Mouse (Mus musculus) spleen, adult 2 months (tissue): ENCODE measurements around the gene Wnt11.

ENCODE experiments used
- CTCF ChIP-seq: fragments of 200-500 bp; IDR thresholded peaks from 2 replicates; pipeline ENCODE4 v1.5.1; 2011; ENCODE audit warnings: mild to moderate bottlenecking, inconsistent platforms; ENCODE audit not compliant: insufficient read depth, insufficient read length, insufficient replicate concordance; ENCODE audit errors: extremely low read depth
- POLR2A ChIP-seq: fragments of 200-500 bp; IDR thresholded peaks from 2 replicates; pipeline ENCODE4 v1.6.1; 2011; ENCODE audit warnings: low read depth, low read length, inconsistent platforms

- no peak for TF ChIP-seq POLR2A
- no peak for TF ChIP-seq CTCF
These were observed 3.6 kb upstream of the Wnt11 start for GRCm38 (mm10) chr7:98831290-98831689.
